Mouse (Mus musculus) midbrain, postnatal 0 days (tissue): ENCODE data around the gene Ttll11. TPM values are rescaled to one million over a fixed set of nuclear protein-coding genes. Genes with fewer than 3 reads are reported as not detected.

Experiments
- ATAC-seq: fragments of 200-750 bp; cut with Nextera tagmentation; 2 replicates; pipeline ENCODE4 v1.8.0; 2017; ENCODE audit warnings: moderate number of reproducible peaks, mild to moderate bottlenecking, moderate TSS enrichment, moderate library complexity; ENCODE audit not compliant: low FRiP score
- DNase-seq: peaks from one replicate; pipeline ENCODE4 v3.0.0-alpha.2; 2015; ENCODE audit warnings: low spot score
- H3K27ac ChIP-seq: fragments of 300-500 bp; sonication (generic); 2 replicates; pipeline ENCODE4 v1.5.1; 2014; ENCODE audit warnings: low read depth, mild to moderate bottlenecking, low read length, mixed read lengths
- H3K27me3 ChIP-seq: fragments of 300-500 bp; sonication (generic); 2 replicates; pipeline ENCODE4 v1.6.1; 2014; ENCODE audit warnings: low read length, control low read depth, mixed read lengths; ENCODE audit not compliant: insufficient read depth
- H3K36me3 ChIP-seq: fragments of 300-500 bp; sonication (generic); 2 replicates; pipeline ENCODE4 v1.6.1; 2014; ENCODE audit warnings: low read length, control low read depth, mixed read lengths; ENCODE audit not compliant: insufficient read depth
- H3K4me1 ChIP-seq: fragments of 300-500 bp; sonication (generic); 2 replicates; pipeline ENCODE4 v1.6.1; 2014; ENCODE audit warnings: mild to moderate bottlenecking, control low read depth, antibody characterized with exemption, low read length, mixed read lengths; ENCODE audit not compliant: insufficient read depth
- H3K4me2 ChIP-seq: fragments of 300-500 bp; sonication (generic); 2 replicates; pipeline ENCODE4 v1.6.1; 2014; ENCODE audit warnings: low read depth, mild to moderate bottlenecking, low read length, mixed read lengths; ENCODE audit not compliant: poor library complexity, severe bottlenecking
- H3K4me3 ChIP-seq: fragments of 300-500 bp; sonication (generic); 2 replicates; pipeline ENCODE4 v1.5.1; 2014; ENCODE audit warnings: low read depth, mild to moderate bottlenecking, low read length, moderate library complexity
- H3K9ac ChIP-seq: fragments of 300-500 bp; sonication (generic); replicated peaks from 2 replicates; pipeline ENCODE4 v1.6.1; 2014; ENCODE audit warnings: mild to moderate bottlenecking, low read length, moderate library complexity, mixed read lengths; ENCODE audit not compliant: poor library complexity, severe bottlenecking
- H3K9me3 ChIP-seq: fragments of 300-500 bp; sonication (generic); 2 replicates; pipeline ENCODE4 v1.6.1; 2016; ENCODE audit warnings: low read length, control low read depth
- CTCF ChIP-seq: IDR thresholded peaks from 2 replicates; pipeline ENCODE4 v1.5.1; 2016; ENCODE audit warnings: antibody characterized with exemption, mild to moderate bottlenecking
- WGBS: fragments of 180-500 bp; shearing (Covaris S2); extraction: QIAGEN DNeasy Blood & Tissue Kit; methylation state at CpG from one replicate; pipeline ENCODE4 v1.1.7; 2014; 5-methylcytosine and 5-hydroxymethylcytosine counted together
- polyA plus RNA-seq: library from polyadenylated mRNA; unstranded; fragments of >200 nt; fragmentation: Nextera tagmentation; extraction: Ambion mirVana; gene quantifications from 2 replicates; pipeline ENCODE4 v1.2.1, GENCODE M21; 2015
- total RNA-seq: library from RNA; depleted of rRNA; stranded (reverse); fragments of >200 nt; gene quantifications from 2 replicates; pipeline ENCODE4 v1.2.3, GENCODE M21; 2014; rRNA removed

Gene Ttll11
- total and polyA plus RNA-seq, 2 experiments from 2014 or later, result 7.8 to 15.8 TPM

- H3K9ac ChIP-seq, result no peak overlapping the region
- DNase-seq, result no peak
- no peak overlapping the region; the same call in 1 of the 2 replicates for H3K27ac ChIP-seq
- no peak overlapping the region for H3K4me3 ChIP-seq
- no peaks in the 10 kb centered on the region for H3K9me3 ChIP-seq
- ATAC-seq, result no peak
- H3K4me2 ChIP-seq, result no peak overlapping the region
- H3K36me3 ChIP-seq, result no peaks in the 10 kb centered on the region
- no peaks in the 10 kb centered on the region for H3K27me3 ChIP-seq
- WGBS, result 54% methylated on average over 6 of the region's 6 CpGs
- peaks cover 7% of the 10 kb centered on the region; the same call in 1 of the 2 replicates for H3K4me1 ChIP-seq
- no peak for TF ChIP-seq CTCF
Observed at GRCm38 (mm10) chr2:35702608-35703007, 277.1 kb downstream of the Ttll11 start.

- no peak for DNase-seq
- no peak for ATAC-seq
- Histone ChIP-seq H3K36me3 (no peaks in the 10 kb centered on the region), H3K4me3 (no peak overlapping the region), H3K27ac (no peak overlapping the region), H3K9me3 (no peaks in the 10 kb centered on the region), H3K4me2 (no peak overlapping the region), H3K9ac (no peak overlapping the region), H3K4me1 (peaks cover 8% of the 10 kb centered on the region; the same call in 1 of the 2 replicates), H3K27me3 (no peaks in the 10 kb centered on the region)
- 85% methylated on average over 7 of the region's 7 CpGs for WGBS
- no peak for TF ChIP-seq CTCF
Observed at GRCm38 (mm10) chr2:35702001-35702400, 277.7 kb downstream of the Ttll11 start.

Other genes starting within 250 kb of the Ttll11 start
- 87.4 and 95.2 TPM in 2 replicates for gene Ndufa8, start 69.5 kb upstream of the Ttll11 start, total RNA-seq
- gene Ndufa8, start 69.5 kb upstream of the Ttll11 start, polyA plus RNA-seq, result 339 and 388 TPM in 2 replicates
- 1.4 and 3.8 TPM in 2 replicates for gene Morn5, start 69.5 kb upstream of the Ttll11 start, total RNA-seq
- 2.1 and 3.5 TPM in 2 replicates for gene Morn5, start 69.5 kb upstream of the Ttll11 start, polyA plus RNA-seq
- 0.60 and 1.9 TPM in 2 replicates for gene Lhx6, start 125.5 kb upstream of the Ttll11 start, total RNA-seq
- gene Lhx6, start 125.5 kb upstream of the Ttll11 start, polyA plus RNA-seq, result 1.6 and 2.5 TPM in 2 replicates
- gene Mrrf, start 156.5 kb upstream of the Ttll11 start, total RNA-seq, result 12.2 and 13.7 TPM in 2 replicates
- gene Mrrf, start 156.5 kb upstream of the Ttll11 start, polyA plus RNA-seq, result 16.7 and 16.8 TPM in 2 replicates
- gene Rbm18, start 156.9 kb upstream of the Ttll11 start, total RNA-seq, result 56.6 and 59.0 TPM in 2 replicates
- 99.6 and 102 TPM in 2 replicates for gene Rbm18, start 156.9 kb upstream of the Ttll11 start, polyA plus RNA-seq